Mouse (Mus musculus): ENCODE measurements around the gene Prss43. TPM values are rescaled to one million over a fixed set of nuclear protein-coding genes. Genes with fewer than 3 reads are reported as not detected.

Gene Prss43
- polyA plus RNA-seq (2014; fragmentation: Nextera tagmentation; extraction: Ambion mirVana): not detected in 2 replicates

DNA sequence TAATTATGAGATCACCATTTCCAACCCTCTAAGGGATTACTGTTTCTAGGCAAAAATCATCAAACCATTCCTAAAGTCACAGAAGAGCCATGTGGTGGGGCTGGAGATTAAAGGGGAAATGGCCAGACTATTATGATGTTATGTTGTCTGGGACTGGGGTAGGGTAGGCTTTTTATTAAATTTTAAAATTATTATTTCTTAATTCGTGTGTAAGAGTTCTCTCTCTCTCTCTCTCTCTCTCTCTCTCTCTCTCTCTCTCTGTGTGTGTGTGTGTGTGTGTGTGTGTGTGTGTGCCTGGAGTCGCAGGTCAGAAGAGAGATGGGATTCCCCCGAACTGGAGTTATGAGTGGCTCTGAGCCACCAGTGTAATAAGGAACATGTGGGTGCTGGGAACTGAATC is at the start of gene Prss43:
Gene Prss43 (plus strand): TSS at position 301 of the 400 bp plus-strand sequence.
- Histone ChIP-seq H3K27me3 (ENCODE audit: control insufficient read depth, insufficient read depth, low read length) (peaks cover 3% of the 10 kb centered on the region; the same call in 1 of the 2 replicates), H3K9me3 (ENCODE audit: control insufficient read depth, low read length) (no peaks in the 10 kb centered on the region), H3K36me3 (ENCODE audit: control insufficient read depth, insufficient read depth, low read length) (no peaks in the 10 kb centered on the region), H3K4me2 (ENCODE audit: low read length) (no peak within 1 kb of the TSS), H3K4me1 (ENCODE audit: control insufficient read depth in 2 of 2, insufficient read depth in 2 of 2, low read length in 2 of 2) (no peaks in the 10 kb centered on the region; a peak in 1 of 4 replicates), H3K27ac (replicated peaks in 1 of 2; ENCODE audit: control insufficient read depth in 1 of 2, insufficient read depth in 1 of 2, low read depth in 2 of 2, low read length in 2 of 2) (no peak within 1 kb of the TSS), H3K4me3 (ENCODE audit: control insufficient read depth in 1 of 2, insufficient read depth in 1 of 2, low read depth in 1 of 2, low read length in 2 of 2) (no peak within 1 kb of the TSS), H3K9ac (ENCODE audit: low read length) (no peak within 1 kb of the TSS)
- 61% methylated on average over 3 of the region's 3 CpGs for WGBS
- no peak for ATAC-seq (ENCODE audit: insufficient number of reproducible peaks, insufficient read depth, low FRiP score, low read depth)

DNA sequence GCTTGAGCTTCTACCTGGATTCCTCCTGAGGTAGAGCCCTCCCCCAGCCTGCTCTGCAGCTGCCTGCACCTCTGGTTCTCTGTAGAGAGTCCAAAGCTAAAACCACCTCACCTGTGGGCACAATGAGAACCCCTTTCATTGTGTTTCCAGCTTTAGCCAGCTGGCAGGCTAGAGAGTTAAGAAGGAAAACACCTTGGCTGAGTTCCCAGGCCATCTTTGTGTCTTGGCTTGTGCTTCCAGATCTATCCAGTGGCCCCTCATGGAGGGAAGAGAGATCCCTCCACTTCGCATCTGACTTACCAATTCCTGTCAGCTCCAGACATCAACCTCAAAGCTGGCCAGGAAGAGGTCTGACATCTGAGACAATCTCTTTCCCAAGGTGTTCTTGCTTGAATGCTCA is 48.4 kb upstream of the Prss43 start:
- Histone ChIP-seq H3K36me3 (ENCODE audit: control insufficient read depth, insufficient read depth, low read length) (no peaks in the 10 kb centered on the region), H3K9ac (ENCODE audit: low read length) (no peak overlapping the region), H3K4me2 (ENCODE audit: low read length) (no peak overlapping the region), H3K27ac (replicated peaks in 1 of 2; ENCODE audit: control insufficient read depth in 1 of 2, insufficient read depth in 1 of 2, low read depth in 2 of 2, low read length in 2 of 2) (no peak overlapping the region), H3K27me3 (ENCODE audit: control insufficient read depth, insufficient read depth, low read length) (no peaks in the 10 kb centered on the region), H3K9me3 (ENCODE audit: control insufficient read depth, low read length) (no peaks in the 10 kb centered on the region), H3K4me3 (ENCODE audit: control insufficient read depth in 1 of 2, insufficient read depth in 1 of 2, low read depth in 1 of 2, low read length in 2 of 2) (no peak overlapping the region), H3K4me1 (ENCODE audit: control insufficient read depth in 2 of 2, insufficient read depth in 2 of 2, low read length in 2 of 2) (peaks cover 28 to 39% of the 10 kb centered on the region in 2 experiments)
- WGBS: 78% methylated on average over 1 of the region's 1 CpGs
- ATAC-seq (ENCODE audit: insufficient number of reproducible peaks, insufficient read depth, low FRiP score, low read depth): no peak

DNA sequence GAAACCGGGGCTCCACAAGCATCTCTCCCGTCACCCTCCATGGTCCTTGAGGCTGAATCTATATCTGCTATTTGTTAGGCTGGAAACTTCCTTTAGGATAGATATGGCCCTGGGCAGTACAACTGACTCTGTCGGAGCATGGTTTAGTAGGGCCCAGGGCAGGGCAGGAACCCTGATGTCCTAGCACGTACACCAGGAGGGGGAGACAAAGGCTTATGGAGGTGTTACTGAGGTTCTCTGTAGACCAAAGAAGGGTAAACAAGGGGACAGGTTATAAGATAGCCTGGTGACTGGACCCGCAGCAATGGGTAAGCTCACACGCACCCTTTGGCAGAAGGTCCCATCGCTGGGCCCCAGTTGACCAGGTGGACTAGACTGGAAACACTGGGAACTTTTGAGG is 47.9 kb upstream of the Prss43 start:
- H3K9me3 ChIP-seq (ENCODE audit: control insufficient read depth, low read length): no peaks in the 10 kb centered on the region
- H3K4me1 ChIP-seq (ENCODE audit: control insufficient read depth in 2 of 2, insufficient read depth in 2 of 2, low read length in 2 of 2): peaks cover 28 to 40% of the 10 kb centered on the region in 2 experiments
- H3K27ac ChIP-seq (replicated peaks in 1 of 2; ENCODE audit: control insufficient read depth in 1 of 2, insufficient read depth in 1 of 2, low read depth in 2 of 2, low read length in 2 of 2): no peak overlapping the region
- H3K27me3 ChIP-seq (ENCODE audit: control insufficient read depth, insufficient read depth, low read length): no peaks in the 10 kb centered on the region
- 79% methylated on average over 7 of the region's 7 CpGs for WGBS
- H3K4me2 ChIP-seq (ENCODE audit: low read length): no peak overlapping the region
- no peak for ATAC-seq (ENCODE audit: insufficient number of reproducible peaks, insufficient read depth, low FRiP score, low read depth)
- H3K4me3 ChIP-seq (ENCODE audit: control insufficient read depth in 1 of 2, insufficient read depth in 1 of 2, low read depth in 1 of 2, low read length in 2 of 2): no peak overlapping the region
- no peaks in the 10 kb centered on the region for H3K36me3 ChIP-seq (ENCODE audit: control insufficient read depth, insufficient read depth, low read length)
- H3K9ac ChIP-seq (ENCODE audit: low read length): no peak overlapping the region

DNA sequence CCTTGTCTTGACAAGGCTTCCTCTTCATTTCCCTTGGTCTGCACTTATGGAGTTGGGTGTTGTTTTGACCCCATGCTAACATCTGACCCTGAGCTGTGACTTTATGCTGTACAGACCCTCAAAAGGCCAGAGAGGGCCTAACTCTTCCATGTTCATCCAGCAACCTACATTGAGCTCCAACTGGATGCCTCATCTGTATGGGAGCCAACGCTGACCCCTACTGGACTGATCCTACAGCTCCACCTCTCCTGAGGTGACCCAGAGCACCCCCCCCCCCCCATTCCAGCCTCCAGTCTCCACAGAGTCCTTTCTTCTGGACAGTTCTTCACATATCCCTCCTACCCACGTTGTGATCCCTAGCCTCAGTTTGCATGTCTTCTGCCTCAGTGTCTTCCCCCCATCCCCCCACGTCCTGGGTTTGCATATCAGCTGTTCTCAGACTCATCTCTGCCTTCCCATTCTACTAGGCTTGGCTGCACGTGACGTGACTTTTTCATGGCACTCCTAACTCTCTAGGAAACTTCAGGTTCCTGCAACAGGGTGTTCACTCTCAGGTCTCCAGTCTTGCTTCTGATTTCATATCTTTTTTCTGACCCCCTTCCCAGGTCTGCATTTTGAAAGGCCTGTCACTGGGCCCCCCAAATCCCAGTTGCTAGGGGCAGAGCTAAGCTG is 47.1 kb upstream of the Prss43 start:
- H3K36me3 ChIP-seq (ENCODE audit: control insufficient read depth, insufficient read depth, low read length): no peaks in the 10 kb centered on the region
- H3K27ac ChIP-seq (replicated peaks in 1 of 2; ENCODE audit: control insufficient read depth in 1 of 2, insufficient read depth in 1 of 2, low read depth in 2 of 2, low read length in 2 of 2): no peak overlapping the region
- H3K4me1 ChIP-seq (ENCODE audit: control insufficient read depth in 2 of 2, insufficient read depth in 2 of 2, low read length in 2 of 2): peaks cover 27 to 43% of the 10 kb centered on the region in 2 experiments
- WGBS: 54% methylated on average over 5 of the region's 5 CpGs
- no peak overlapping the region for H3K9ac ChIP-seq (ENCODE audit: low read length)
- no peak overlapping the region for H3K4me2 ChIP-seq (ENCODE audit: low read length)
- H3K9me3 ChIP-seq (ENCODE audit: control insufficient read depth, low read length): no peaks in the 10 kb centered on the region
- H3K27me3 ChIP-seq (ENCODE audit: control insufficient read depth, insufficient read depth, low read length): no peaks in the 10 kb centered on the region
- ATAC-seq (ENCODE audit: insufficient number of reproducible peaks, insufficient read depth, low FRiP score, low read depth): no peak
- no peak overlapping the region for H3K4me3 ChIP-seq (ENCODE audit: control insufficient read depth in 1 of 2, insufficient read depth in 1 of 2, low read depth in 1 of 2, low read length in 2 of 2)

DNA sequence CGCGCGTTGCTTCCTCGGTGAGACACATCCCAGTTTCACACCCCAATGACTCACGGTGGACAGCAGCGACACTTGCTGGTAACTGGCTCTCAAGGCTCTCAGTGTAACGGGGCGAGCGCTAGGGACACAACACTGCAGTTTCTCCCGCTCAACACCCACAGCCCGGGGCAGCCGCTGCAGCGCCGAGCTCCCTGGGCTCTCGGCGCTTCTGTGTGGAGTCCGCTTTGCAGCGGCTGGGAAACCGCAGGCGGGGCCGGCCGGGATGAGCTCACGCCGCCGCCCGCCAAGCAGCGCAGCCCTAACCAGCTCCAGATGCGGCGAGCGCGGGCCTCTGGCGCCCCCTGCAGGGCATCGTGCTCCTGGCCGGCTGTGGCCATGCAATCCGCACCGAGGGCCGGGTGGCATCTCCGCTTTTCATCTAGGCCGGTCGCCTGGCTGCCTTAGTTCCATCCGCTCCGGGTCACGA is 45.2 kb upstream of the Prss43 start:
- H3K4me1 ChIP-seq (ENCODE audit: control insufficient read depth in 2 of 2, insufficient read depth in 2 of 2, low read length in 2 of 2): peaks cover 13 to 27% of the 10 kb centered on the region in 2 experiments
- H3K9ac ChIP-seq (ENCODE audit: low read length): peak overlapping the region; percentile 75
- H3K27ac ChIP-seq (replicated peaks in 1 of 2; ENCODE audit: control insufficient read depth in 1 of 2, insufficient read depth in 1 of 2, low read depth in 2 of 2, low read length in 2 of 2): peak overlapping the region; percentile 60 to 77
- under 1% methylated on average over 40 of the region's 43 CpGs for WGBS
- H3K36me3 ChIP-seq (ENCODE audit: control insufficient read depth, insufficient read depth, low read length): no peaks in the 10 kb centered on the region
- peak overlapping the region; percentile 95 for H3K4me2 ChIP-seq (ENCODE audit: low read length)
- H3K27me3 ChIP-seq (ENCODE audit: control insufficient read depth, insufficient read depth, low read length): no peaks in the 10 kb centered on the region
- peak; percentile 85 for ATAC-seq (ENCODE audit: insufficient number of reproducible peaks, insufficient read depth, low FRiP score, low read depth)
- peak overlapping the region; percentile 48 to 57 for H3K4me3 ChIP-seq (ENCODE audit: control insufficient read depth in 1 of 2, insufficient read depth in 1 of 2, low read depth in 1 of 2, low read length in 2 of 2)
- H3K9me3 ChIP-seq (ENCODE audit: control insufficient read depth, low read length): no peaks in the 10 kb centered on the region

DNA sequence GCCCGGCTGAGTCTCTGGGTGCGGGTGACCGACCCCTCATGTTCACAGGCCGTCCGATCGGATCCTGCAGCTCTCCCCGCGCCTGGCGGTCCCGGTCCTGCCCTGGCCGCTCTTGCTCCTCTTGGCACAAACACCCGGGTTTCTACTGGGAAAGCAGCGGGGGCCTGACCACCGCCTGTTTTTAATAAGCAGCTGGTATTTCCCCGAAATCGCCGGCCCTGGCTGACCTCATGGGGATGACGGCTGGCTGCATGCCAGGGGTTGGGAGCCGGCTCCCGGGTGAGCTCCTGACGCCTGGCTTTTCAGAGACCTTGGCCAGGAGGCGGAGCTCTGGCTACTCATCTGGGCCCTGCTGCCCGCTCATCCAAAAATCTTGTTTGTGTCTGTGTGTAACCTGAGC is 44.8 kb upstream of the Prss43 start:
- under 1% methylated on average over 23 of the region's 23 CpGs for WGBS
- peaks cover 13 to 27% of the 10 kb centered on the region in 2 experiments for H3K4me1 ChIP-seq (ENCODE audit: control insufficient read depth in 2 of 2, insufficient read depth in 2 of 2, low read length in 2 of 2)
- peak overlapping the region; percentile 95 for H3K4me2 ChIP-seq (ENCODE audit: low read length)
- H3K9me3 ChIP-seq (ENCODE audit: control insufficient read depth, low read length): no peaks in the 10 kb centered on the region
- H3K27me3 ChIP-seq (ENCODE audit: control insufficient read depth, insufficient read depth, low read length): no peaks in the 10 kb centered on the region
- H3K4me3 ChIP-seq (ENCODE audit: control insufficient read depth in 1 of 2, insufficient read depth in 1 of 2, low read depth in 1 of 2, low read length in 2 of 2): peak overlapping the region; percentile 48 to 57
- peak overlapping the region; percentile 60 to 77 for H3K27ac ChIP-seq (replicated peaks in 1 of 2; ENCODE audit: control insufficient read depth in 1 of 2, insufficient read depth in 1 of 2, low read depth in 2 of 2, low read length in 2 of 2)
- H3K36me3 ChIP-seq (ENCODE audit: control insufficient read depth, insufficient read depth, low read length): no peaks in the 10 kb centered on the region
- peak; percentile 64 for ATAC-seq (ENCODE audit: insufficient number of reproducible peaks, insufficient read depth, low FRiP score, low read depth)
- peak overlapping the region; percentile 75 for H3K9ac ChIP-seq (ENCODE audit: low read length)

DNA sequence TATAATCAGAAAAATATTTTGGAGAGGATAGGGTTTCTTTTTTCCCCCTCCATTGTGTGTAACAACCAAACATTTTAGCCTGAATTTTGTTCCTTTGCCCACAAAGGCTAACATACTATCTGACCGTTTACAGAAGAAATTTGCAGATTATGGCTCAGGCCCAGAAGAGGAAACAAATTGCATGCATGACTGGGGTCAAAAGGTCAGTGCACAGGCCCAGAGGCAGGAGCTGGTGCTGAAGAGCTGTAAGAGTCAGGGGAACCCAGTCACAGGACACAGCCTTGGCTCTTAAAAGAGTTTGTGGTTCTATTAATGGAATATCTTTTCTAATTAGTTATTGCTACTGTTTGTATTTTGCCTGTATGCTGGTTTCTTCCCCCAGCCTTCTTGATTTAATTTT is 42.9 kb upstream of the Prss43 start:
- no peak for ATAC-seq (ENCODE audit: insufficient number of reproducible peaks, insufficient read depth, low FRiP score, low read depth)
- H3K9ac ChIP-seq (ENCODE audit: low read length): 0 out of 2 replicates have a peak overlapping the region, but pooled peaks have one; percentile 2
- 20% methylated on average over 1 of the region's 1 CpGs for WGBS
- H3K4me3 ChIP-seq (ENCODE audit: control insufficient read depth in 1 of 2, insufficient read depth in 1 of 2, low read depth in 1 of 2, low read length in 2 of 2): no peak overlapping the region
- H3K36me3 ChIP-seq (ENCODE audit: control insufficient read depth, insufficient read depth, low read length): no peaks in the 10 kb centered on the region
- no peak overlapping the region for H3K27ac ChIP-seq (replicated peaks in 1 of 2; ENCODE audit: control insufficient read depth in 1 of 2, insufficient read depth in 1 of 2, low read depth in 2 of 2, low read length in 2 of 2)
- no peaks in the 10 kb centered on the region for H3K27me3 ChIP-seq (ENCODE audit: control insufficient read depth, insufficient read depth, low read length)
- peaks cover 13 to 24% of the 10 kb centered on the region in 2 experiments for H3K4me1 ChIP-seq (ENCODE audit: control insufficient read depth in 2 of 2, insufficient read depth in 2 of 2, low read length in 2 of 2)
- H3K9me3 ChIP-seq (ENCODE audit: control insufficient read depth, low read length): no peaks in the 10 kb centered on the region
- H3K4me2 ChIP-seq (ENCODE audit: low read length): no peak overlapping the region
